Mouse (Mus musculus): ENCODE data around the gene Pim3.
"Not testable (repeated sequence)": the region's sequence is repeated elsewhere in the genome, so short reads cannot be mapped to it uniquely, and the experiment has no call there.

Pim3 gene

DNA sequence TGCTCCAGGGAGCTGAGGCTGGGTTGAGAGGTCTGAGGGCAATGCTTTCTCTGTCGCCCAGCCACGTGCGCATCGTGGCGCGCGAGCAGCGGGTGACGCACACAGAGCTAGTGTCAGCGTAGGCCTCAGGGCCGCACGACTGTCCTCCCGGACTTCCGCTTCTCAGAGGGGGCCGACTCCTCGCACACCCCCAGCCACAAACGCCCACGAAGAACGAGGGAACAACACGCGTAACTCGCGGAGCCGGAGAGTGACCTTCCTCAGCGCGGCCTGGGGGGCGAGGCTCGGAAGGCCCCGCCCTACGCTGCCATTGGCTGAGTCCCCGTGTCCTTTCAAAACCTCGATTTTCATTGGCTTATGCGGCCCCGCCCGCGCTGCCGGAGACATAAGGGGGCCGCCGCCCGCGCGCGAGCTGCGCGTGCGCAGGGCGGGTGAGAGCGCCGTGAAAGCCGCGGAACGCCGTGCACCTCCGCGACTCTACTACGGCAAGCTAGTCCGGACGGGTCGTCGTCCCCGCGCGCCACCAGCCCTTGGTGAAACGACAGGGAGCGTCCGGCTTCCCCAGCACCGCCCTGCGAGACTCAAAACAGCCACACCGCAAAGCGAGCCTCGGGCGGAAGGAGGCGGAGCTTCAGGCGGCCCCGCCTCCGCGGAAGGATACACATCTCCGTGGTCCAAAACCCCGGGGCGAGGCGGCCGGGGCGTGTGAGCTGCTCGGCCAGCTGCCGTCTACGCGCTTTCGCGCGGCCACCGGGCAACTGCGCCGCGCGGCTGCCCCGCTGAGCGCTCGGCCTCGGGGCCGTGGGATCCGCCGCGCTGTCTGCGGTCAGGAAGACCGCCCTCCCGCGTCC is at the start of gene Pim3:
Pim3 (plus strand) TSS at position 415 of the 851 bp plus-strand sequence.
- peak; percentile 96 to 97 for DNase-seq (ENCODE audit: low spot score in 2 of 2)

DNA sequence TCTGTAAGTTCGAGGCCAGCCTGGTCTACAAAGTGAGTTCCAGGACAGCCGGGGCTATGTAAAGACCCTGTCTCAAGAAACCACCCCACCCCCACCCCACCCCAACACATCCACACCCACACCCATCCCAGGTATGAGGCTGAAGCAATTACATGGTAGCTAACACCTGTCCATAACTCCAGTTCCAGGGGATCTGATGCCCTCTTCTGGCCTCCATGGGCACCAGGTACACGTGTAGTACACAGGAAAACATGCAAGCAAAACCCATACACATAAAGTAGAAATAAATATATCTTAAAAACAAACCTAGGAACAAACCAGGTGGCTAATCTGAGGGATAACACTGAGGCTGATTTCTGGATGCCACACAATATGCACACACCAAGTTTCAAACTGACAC is 48.7 kb upstream of the Pim3 start:
- no peak for DNase-seq (ENCODE audit: low spot score in 2 of 2)

DNA sequence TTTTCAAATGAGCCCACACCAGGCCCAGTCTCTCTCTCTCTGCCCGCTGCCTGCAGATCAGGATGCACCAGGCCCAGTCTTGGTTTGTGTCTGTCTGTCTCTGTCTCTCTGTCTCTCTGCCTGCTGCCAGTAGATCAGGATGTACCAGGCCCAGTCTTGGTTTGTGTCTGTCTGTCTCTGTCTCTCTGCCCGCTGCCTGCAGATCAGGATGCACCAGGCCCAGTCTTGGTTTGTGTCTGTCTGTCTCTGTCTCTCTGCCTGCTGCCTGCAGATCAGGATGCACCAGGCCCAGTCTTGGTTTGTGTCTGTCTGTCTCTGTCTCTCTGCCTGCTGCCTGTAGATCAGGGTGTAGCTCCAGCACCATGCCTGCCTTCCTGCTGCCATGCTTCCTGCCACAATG is 48.1 kb upstream of the Pim3 start:
- DNase-seq (ENCODE audit: low spot score in 2 of 2), result not testable (repeated sequence)

DNA sequence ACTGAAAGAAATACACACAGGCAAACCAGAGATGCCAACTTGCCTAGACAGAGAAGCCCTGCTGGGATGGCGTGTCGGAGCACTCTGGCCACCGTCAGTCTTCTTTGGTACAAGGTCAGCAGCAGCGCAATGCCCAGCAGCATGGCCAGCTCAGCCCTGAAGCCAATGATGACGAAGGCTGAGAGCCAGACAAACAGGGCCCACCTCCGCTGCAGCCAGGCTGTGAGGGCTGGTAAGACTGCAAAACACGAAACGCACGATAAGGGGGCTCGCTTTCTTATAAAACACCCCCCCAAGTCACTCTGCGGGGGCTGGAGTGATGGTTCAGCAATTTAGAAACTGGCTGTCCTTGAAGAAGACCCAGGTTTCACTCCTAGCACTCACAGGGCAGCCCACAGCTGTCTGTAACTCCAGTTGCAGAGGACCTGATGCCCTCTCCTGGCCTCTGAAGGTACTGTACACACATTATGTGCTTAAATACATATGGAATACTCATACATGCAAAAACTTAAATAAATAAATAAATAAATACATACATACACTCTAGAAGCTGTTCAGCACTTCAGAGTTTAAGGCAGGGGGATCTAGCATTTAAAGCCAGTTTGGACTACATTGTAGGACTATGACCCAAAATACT is 47.5 kb upstream of the Pim3 start:
- DNase-seq (ENCODE audit: low spot score in 2 of 2), result no peak

DNA sequence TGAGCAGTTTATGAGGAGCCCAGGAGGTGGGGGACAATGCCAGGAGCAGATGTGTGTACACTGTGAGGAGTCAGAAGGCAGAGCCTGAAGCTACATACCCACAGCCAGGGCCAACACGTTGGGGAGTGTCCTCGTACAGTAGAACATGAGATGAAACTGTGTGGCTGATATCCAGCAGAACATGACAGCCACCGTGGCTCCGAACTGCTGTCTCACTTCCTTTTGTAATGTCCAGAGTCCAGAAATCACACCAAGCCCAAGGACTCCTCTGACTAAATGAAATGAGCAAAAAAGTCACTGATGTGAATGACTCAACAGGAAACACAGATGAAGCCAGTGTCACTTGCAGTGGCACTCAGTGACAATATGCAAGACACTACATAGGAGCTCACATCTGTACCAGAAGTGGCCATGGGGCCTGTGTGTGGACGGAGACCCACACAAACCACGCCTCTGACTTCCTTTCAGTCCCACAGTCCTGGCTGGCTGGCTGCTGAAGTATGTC is 46.7 kb upstream of the Pim3 start:
- DNase-seq (ENCODE audit: low spot score in 2 of 2), result no peak

DNA sequence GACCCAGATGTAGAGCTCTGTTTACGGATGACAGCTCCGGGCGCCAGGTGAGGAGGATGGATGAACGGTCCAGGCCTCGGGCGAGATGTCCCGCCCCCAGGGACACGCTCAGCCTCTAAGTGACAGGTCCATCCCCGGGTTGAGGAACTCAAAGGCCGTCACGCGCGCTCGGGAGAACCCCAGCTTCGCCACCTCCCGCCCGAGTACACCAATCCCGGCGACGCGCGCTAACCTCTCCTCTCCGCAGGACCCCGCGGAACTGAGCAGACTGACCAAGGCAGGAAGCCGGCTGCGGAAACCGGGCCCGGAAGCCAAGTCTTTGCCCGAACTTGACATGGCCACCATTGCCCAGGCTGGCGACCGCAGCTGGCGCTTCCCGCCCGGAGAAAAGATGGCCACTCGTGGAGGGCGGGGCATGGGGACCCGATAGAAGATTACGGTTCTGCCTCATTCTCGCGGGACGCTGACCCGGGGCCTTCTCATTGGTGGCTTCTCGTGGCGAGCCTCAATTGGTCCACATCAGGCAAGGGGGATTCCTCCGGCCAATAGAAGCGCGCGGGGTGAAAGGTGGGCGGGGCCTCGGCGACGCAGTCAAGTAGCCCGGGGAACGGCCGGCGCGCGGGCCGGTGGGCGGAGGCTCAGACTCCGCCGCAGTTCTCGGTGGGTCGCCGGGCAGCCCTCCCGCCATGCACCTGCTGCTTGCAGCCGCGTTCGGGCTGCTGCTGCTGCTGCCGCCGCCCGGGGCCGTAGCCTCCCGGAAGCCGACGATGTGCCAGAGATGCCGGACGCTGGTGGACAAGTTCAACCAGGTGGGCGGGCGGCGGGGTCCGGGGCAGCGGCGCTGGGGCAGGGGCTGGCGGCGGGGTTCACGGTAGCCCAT is 42.7 kb upstream of the Pim3 start, which contains the start of the genes Alg12 and Creld2:
Alg12 (minus strand) TSS at position 293 of the 880 bp plus-strand sequence.
Creld2 (plus strand) TSS at position 621 of the 880 bp plus-strand sequence.
- DNase-seq (ENCODE audit: low spot score in 2 of 2), result peak; percentile 100

DNA sequence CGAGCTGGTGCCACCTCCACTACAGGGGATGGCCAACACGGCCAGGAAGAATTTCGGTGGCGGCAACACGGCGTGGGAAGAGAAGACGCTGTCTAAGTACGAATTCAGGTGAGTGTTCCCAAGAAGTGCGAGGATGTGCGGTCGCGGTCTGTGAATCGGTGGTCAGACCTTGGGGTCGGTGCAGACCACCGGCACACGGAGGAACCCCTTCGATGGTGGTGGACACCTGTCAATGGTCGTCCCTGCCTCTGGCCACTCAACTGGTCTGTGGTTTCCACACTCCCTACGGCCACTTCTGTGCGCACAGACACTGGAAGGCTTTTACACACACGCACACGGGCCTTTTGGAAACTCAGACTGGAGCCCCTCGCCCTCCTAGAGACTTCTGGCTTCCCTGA is 42.1 kb upstream of the Pim3 start:
- no peak for DNase-seq (ENCODE audit: low spot score in 2 of 2)

DNA sequence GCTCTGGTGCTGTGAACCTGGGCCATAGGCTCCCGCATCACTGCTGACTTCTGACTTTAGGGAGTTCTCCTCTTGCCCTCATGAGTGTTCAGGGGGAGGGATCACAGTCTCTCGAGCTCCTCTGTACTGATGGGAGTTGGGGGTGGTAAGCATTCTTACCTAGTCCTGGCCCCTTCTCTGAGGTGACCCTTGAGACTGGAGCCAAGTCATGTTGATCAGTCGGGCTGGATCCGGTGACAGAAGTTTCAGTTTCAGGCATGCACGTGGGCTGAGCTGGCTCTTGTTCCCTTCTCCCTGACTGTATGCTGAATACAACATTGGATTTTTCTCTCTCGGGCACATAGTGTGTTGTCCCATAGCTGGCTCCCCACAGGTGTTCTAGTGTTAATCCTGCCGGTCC is 40.6 kb upstream of the Pim3 start:
- no peak for DNase-seq (ENCODE audit: low spot score in 2 of 2)

DNA sequence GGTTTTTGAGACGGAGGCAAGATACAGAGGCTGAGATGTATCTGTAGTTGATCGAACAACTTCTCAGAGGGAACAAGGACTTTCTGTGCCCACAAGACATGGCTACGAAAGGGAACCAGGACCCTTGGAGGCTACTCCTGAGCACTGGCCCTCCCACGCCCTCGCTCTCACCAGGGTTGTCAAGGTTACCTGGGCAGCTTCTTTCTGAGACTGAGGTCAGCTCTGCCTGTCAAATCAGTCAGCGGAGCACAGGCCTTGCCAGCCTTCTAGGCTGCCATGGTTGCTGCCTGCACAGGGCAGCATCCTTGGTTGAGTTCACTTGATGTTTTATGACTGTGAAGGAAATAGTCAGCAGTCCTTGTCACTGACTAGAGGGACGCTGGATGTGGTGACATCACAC is 39.5 kb upstream of the Pim3 start:
- no peak for DNase-seq (ENCODE audit: low spot score in 2 of 2)

DNA sequence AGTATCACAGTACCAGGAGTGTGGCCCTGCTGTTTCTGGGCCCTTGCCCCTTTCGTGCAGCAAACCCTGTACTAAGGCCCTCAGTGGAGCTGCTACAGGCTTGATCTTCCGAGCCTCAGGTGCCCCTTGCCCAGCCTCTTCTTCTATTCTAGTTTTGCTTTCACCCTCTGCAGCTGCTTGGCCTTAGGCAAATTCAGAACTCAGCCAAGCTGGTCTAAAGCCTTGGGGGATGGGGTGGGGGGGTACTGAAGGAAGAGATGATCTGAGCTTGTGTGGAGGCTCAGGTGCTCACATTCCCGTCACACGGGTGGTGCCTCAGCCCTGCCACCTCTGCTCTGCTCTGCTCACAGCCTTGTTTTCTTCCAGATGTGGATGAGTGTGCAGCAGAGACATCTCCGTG is 38.6 kb upstream of the Pim3 start:
- DNase-seq (ENCODE audit: low spot score in 2 of 2), result no peak

DNA sequence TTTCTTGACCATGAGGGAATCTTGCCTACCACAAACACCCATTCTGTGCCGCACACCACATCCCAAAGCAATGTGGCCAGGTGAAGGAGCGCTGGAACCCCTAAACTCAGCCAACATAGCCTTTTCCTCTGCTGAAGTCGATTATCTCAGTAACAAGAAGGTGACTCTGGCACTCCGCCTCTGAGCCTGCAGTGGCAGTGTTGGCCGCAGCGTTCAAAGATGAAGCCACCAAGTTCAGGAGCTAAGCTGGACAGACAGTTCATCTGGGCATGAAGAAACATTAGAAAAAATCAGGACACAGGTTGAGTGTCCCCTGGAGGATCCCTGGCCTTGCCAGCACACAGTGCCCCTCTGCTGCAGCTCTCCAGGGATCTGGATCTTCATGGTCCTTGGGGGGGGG is 34.5 kb upstream of the Pim3 start:
- DNase-seq (ENCODE audit: low spot score in 2 of 2), result no peak

DNA sequence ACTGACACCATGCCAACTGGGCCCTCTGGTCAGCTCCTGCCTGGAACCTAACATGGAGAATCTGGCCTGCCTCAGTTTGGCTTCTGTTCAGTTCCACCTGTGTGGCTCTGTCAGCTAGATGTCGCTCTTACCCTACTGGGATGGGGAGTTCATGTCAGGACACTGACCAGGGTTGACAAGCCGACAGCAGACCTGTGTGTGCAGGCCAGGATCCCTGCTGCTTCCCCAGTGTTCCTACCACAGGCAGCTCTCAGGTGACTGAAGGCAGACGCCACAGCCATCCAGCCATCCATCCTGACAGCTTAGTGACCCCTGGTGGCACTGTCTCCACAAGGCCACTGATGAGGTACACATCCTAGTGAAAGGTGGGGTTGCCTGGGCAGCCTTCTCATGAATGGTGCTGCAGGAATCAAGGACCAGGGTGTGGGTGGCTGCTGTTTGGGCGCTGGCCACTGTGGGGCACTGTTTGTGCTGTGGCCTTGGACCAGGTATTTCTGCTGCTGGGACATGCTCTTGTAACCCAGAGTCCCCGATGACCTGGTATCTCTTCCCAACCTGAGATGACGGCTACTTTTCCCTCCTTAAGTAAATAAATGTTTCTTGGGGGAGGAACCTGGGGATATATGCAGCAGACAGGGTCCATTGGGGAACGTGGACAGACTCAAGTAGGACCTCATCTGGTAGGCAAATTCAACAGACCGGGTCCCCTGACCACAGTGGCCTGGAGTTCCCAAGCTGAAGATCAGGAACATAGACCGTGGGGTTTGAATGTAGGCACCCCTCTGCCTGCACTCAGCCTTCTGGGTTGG is 33.8 kb upstream of the Pim3 start:
- DNase-seq (ENCODE audit: low spot score in 2 of 2), result peak in 1 of 2 experiments; percentile 51

DNA sequence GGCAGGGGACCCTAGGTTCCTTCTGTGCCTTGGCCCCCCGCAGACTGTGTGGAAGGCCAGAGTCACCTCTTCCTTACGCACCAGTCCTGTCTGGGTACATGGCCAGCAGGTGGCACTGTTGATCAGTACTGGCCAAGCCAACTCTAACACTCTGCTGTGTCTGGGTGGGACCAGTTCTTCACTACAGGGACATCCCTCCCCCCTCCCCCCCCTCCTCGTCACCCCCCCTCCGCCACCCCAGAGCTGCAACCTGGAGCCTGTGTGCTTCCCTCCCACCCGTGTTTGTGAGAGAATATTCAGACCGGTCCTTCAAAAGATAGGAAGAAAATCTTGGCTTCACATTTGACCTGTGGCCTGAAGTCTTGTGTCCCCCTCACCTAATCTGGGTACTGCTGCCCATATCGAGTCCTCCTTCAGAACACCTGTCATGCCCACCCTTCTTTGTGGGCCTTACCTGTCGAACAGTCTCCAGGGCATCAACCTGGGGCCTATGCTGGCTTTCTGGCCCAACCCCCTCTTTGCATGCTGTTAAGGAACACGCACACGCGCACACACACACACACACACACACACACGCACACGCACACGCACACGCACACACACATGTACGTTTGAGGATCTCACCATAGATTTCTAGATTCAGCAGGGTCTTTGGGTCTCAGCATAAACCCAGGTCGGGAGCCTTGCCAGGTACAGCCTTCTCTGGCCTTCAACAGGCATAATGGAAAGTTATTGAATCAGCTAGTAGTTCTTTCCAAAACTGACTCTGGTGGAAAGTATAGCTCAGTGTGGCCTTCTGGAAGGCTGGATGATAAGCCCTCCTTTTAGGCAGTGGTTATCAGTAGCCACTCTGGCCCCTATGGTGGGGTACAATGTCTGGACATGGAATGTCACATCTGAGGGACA is 32.9 kb upstream of the Pim3 start:
- DNase-seq (ENCODE audit: low spot score in 2 of 2), result peak; percentile 89 to 90

DNA sequence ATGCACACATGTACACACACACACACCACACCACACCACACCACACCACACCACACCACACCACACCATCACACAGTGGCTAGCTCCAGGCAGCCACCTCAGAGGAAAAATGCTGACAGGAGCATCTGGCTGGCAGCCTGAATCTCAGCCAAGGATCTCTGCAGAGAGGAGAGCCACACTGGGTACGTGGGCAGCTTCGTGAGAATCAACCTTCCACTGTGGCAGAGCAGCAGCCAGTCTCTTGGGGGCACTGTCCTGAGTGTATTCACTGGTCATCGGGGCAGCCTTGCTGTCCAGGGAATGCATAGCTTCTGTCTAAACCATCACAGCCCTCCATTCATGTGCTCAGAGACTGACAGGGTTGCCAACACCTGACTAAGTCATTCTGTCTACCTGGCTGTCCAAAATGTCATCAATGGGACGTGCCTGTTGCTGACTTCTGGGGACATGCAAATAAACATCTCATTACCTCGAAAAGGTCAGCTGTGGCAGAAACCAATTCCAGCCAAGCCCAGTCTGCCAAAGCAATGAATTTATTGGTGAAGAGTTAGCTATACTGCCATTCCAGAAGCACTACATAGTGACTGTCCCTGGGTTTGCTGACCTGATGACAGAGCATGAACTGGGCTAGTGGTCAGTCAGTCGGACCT is 32.1 kb upstream of the Pim3 start:
- DNase-seq (ENCODE audit: low spot score in 2 of 2), result peak; percentile 53 to 67

DNA sequence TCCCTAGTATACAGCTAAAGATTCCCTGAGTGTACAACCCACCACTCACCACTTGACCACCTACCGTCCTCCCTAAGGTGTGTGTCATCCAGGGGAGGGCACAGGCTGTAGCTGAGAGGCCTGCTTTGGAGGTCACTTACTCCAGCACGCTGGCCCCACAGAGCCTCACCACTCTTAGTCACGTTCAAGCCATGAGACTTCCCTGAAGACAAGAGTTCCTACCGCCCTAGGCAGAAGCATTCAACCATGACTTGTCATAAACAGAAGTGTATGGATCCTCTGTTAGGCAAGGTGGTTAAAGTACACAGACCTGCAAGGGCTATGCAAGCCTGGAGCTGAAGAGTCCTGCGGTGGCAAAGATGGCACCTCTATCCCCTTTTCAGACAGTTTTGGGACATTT is 31.3 kb upstream of the Pim3 start:
- no peak for DNase-seq (ENCODE audit: low spot score in 2 of 2)

DNA sequence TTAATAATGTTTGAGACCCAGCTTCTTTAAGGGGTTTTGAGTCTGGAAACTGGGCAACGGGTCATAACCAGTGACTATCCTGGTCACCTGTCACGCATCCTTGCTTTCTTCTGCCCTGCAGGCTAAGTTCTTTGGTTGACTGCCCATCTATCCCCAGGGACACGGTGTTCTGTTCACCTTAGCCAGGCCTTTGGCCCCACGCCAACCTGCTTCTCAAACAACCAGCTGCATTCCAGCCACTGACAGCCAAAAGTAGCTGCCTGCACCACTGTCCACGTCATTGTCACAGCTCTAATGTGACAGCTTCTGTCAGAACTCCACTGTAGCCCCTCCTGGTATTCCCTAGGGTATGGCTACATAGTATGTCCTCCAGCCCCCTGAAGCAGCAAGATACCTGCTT is 30.5 kb upstream of the Pim3 start:
- DNase-seq (ENCODE audit: low spot score in 2 of 2), result no peak

DNA sequence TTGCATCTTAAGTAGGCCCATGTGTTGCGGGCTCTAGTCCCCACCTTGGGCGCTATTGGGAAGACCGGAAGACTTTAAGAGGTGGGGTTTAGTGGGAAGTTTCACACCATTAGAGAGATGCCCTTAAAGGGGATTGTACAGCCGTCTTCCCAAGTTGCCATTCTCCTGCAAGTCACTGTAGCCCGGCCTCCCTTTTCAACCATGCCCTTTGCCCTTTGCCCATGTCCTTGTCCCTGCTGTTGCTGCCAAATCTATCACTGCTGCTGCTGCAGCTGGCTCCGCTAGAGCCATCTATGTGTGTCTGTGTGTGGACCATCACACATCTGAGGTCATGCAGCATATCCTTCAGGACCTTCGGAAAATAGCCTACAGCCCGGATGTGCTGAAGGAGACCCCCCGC is 29.4 kb upstream of the Pim3 start:
- no peak for DNase-seq (ENCODE audit: low spot score in 2 of 2)

DNA sequence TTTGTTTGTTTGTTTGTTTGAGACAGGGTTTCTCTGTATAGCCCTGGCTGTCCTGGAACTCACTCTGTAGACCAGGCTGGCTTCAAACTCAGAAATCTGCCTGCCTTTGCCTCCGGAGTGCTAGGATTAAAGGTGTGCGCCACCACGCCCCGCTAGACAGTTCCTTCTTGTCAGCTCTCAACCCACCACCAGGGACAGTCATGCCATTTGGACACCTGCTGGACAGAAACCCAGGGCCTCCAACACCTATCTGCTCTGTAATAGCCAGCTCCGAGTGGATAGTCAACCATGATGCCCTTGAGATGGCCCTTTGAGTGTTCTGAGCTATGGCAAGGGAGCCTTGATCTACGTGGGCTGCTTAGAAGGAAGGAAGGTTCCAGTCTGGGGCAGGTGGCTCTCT is 26.0 kb upstream of the Pim3 start:
- DNase-seq (ENCODE audit: low spot score in 2 of 2), result no peak

DNA sequence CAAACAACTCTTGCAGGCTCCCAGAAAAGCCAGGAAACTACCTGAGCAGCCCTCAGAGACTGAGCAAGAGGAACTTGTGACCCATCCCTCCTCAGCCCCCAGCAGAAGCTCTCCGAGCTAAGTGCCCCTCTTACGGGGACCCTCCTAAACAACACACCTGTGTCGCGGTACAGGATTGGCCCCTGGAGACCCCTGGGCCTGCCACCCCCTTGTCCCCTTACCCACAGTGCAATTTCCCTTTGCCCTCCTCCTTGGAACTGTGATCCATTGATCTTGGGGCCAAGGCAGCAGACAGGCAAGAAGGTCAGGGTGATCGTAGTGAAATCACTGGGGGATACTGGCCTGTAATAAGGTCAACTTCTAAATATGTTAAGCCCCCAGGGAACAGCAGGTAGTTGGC is 25.4 kb upstream of the Pim3 start:
- DNase-seq (ENCODE audit: low spot score in 2 of 2), result no peak

Measured in frontal cortex, postnatal 36 days (tissue).